In the genomic region with DNA sequence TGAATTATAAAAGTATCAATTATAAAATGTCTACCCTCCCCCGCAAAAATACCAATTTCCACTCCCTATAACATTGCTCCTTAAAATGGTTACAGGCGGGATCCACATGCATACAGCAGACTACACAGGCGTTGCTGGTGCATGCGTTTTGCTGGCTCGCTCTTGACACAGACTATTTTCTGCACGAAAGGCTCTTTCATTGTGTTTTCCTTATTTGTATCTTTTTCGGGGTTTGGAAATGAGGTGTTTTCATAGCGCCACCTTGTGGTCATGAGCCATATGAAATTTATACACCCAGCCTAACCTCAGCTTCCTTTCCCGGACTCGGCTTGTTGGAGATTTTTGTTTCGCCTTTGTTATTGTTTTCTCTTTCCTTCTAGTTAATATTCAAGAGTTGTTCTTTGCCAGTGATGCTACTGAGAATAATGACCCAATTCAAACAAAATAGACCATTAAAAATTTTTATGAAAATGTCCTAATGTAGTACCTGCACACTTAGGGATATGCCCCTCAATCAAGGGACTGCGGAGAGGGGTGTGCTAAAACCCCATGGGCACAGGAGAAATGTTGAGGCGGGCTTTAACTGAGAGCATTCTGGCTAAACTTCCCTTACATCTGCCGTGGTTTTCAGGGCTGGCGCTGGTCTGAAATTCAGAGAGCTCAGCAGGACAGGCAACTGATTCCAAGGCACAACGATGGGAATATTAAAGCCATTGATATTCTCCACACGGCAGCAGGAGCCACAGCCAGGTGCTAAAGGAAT, we compare ENCODE assay signal across 8 mouse cellular contexts. TPM values are rescaled to one million over a fixed set of nuclear protein-coding genes. Genes with fewer than 3 reads are reported as not detected.
DNase-seq lines count a peak whose midpoint lies in the region; ATAC-seq and TF ChIP-seq lines count a peak whose summit lies in the region.

No protein-coding gene starts in this region.

- H3K9me3 ChIP-seq in hindbrain, embryonic 13.5 days, result no peaks in the 10 kb centered on the region
- no peaks in the 10 kb centered on the region for H3K9me3 ChIP-seq in lung, embryonic 14.5 days (ENCODE audit: low read depth, low read length)

- no peaks in the 10 kb centered on the region for H3K27me3 ChIP-seq in Patski
- 0 out of 2 replicates have a peak, but pooled peaks cover 7% of the 10 kb centered on the region for H3K27me3 ChIP-seq in hindbrain, embryonic 13.5 days
- H3K27me3 ChIP-seq in lung, embryonic 14.5 days (ENCODE audit: insufficient read depth, low read length), result no peaks in the 10 kb centered on the region

- no peaks in the 10 kb centered on the region for H3K36me3 ChIP-seq in hindbrain, embryonic 13.5 days
- no peaks in the 10 kb centered on the region for H3K36me3 ChIP-seq in lung, embryonic 14.5 days (ENCODE audit: insufficient read depth)

- TF ChIP-seq CTCF in Patski (IDR thresholded peaks at IDR 0.05), result peak; percentile 82
- peak; percentile 83 for TF ChIP-seq CTCF in lung, embryonic 14.5 days (IDR thresholded peaks at IDR 0.05; ENCODE audit: low read depth)

- in situ Hi-C loops in Patski (cut with MboI; ENCODE audit: low pct_unique_long_range_greater_than_20kb), result loop anchor here (5.0 to 10.0 kb wide), 4 partner anchors 63 to 910 kb away; partner anchors contain the start of gene Pik3r1

- no peak for ATAC-seq in Patski
- ATAC-seq in hindbrain, embryonic 13.5 days (ENCODE audit: low FRiP score), result peak; percentile 90
- ATAC-seq in lung, embryonic 14.5 days (ENCODE audit: insufficient read depth), result peak; percentile 75

- H3K27ac ChIP-seq in hindbrain, embryonic 13.5 days, result no peak overlapping the region
- no peak overlapping the region for H3K27ac ChIP-seq in lung, embryonic 14.5 days (ENCODE audit: low read depth)

- H3K4me2 ChIP-seq in hindbrain, embryonic 13.5 days, result peak overlapping the region; percentile 35
- H3K4me2 ChIP-seq in lung, embryonic 14.5 days, result peak overlapping the region; percentile 45

- POLR2A ChIA-PET in Patski (lab: Charles Lee), result interaction anchor here (0.6 to 1.0 kb wide), 2 partner anchors 11 to 877 kb away, joined by 3 read pairs; no protein-coding TSS in a partner anchor

- no peak for DNase-seq in Patski (ENCODE audit: low read depth, low spot score)
- peak; percentile 77 for DNase-seq in cerebellum, adult 9-10 months
- DNase-seq in frontal cortex, postnatal 25 days (ENCODE audit: low spot score in 2 of 2), result peak; percentile 44 to 72
- DNase-seq in layer of hippocampus, adult 9-11 months, result peak; percentile 81
- DNase-seq in lung, embryonic 14.5 days, result peak; percentile 96
- DNase-seq in ovary, postnatal 14 days (ENCODE audit: low spot score), result peak; percentile 70
- peak; percentile 41 to 51 for DNase-seq in thymus, postnatal 36 days

- H3K4me3 ChIP-seq in hindbrain, embryonic 13.5 days, result no peak overlapping the region
- H3K4me3 ChIP-seq in lung, embryonic 14.5 days (ENCODE audit: low read depth, low read length), result no peak overlapping the region

- 21% methylated on average over 17 of the region's 17 CpGs for WGBS in hindbrain, embryonic 13.5 days
- 24% methylated on average over 17 of the region's 17 CpGs for WGBS in lung, embryonic 14.5 days

- H3K9ac ChIP-seq in hindbrain, embryonic 13.5 days, result no peak overlapping the region
- H3K9ac ChIP-seq in lung, embryonic 14.5 days, result no peak overlapping the region

- CTCF ChIA-PET in Patski (lab: Charles Lee), result interaction anchor here (0.7 to 1.4 kb wide), 6 partner anchors 8 to 926 kb away, joined by 3 to 4 read pairs (median 3); no protein-coding TSS in a partner anchor

- peaks cover 20% of the 10 kb centered on the region for H3K4me1 ChIP-seq in hindbrain, embryonic 13.5 days (replicated peaks)
- H3K4me1 ChIP-seq in lung, embryonic 14.5 days (ENCODE audit: insufficient read depth), result peaks cover 6% of the 10 kb centered on the region; the same call in 1 of the 2 replicates

RNA-seq across cellular contexts. Expression of gene Cd180, which starts 48.4 kb away (rescaled TPM):
- polyA plus RNA-seq in Patski (2021), result not detected
- polyA plus RNA-seq in hindbrain, embryonic 13.5 days (2015; fragmentation: Nextera tagmentation; extraction: Ambion mirVana), result 0.57 and 0.76 TPM in 2 replicates
- 0.64 and 0.84 TPM in 2 replicates for polyA plus RNA-seq in lung, embryonic 14.5 days (2014; fragmentation: Nextera tagmentation; extraction: Ambion mirVana)
